Mouse (Mus musculus): ENCODE data around the gene Amn1.
"Not testable (repeated sequence)": the region's sequence is repeated elsewhere in the genome, so short reads cannot be mapped to it uniquely, and the experiment has no call there.

DNA sequence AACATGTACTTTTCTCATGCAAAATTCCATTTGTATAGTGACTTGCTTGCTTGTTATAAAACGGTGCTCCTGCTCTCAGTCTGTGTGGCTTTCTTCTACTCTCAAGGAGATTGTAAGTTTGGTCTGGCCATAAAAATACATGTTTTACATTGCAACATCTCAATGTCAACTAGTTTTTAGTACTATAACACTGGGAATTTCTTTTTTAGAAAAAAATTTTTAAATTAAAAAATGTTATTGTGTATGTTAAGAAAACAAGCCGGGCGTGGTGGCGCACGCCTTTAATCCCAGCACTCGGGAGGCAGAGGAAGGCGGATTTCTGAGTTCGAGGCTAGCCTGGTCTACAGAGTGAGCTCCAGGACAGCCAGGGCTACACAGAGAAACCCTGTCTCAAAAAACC, 58.6 kb downstream of the Amn1 start, which contains the start of gene Gm10203:
- TF ChIP-seq POLR2A (IDR thresholded peaks at IDR 0.05; ENCODE audit: control insufficient read depth, extremely low read depth, insufficient read depth, low read length, poor library complexity); CTCF (IDR thresholded peaks at IDR 0.05; ENCODE audit: borderline replicate concordance, control insufficient read depth, extremely low read depth, insufficient read depth, low read length, poor library complexity): not testable (repeated sequence)
